Mouse (Mus musculus): ENCODE results near the gene Hnrnpa1. TPM values are rescaled to one million over a fixed set of nuclear protein-coding genes. Genes with fewer than 3 reads are reported as not detected.
A peak's percentile ranks its signal among the peaks of the same experiment; 100 is the strongest.

Hnrnpa1 gene
- polyA plus RNA-seq, 1 experiment from 2014 or later: 635 TPM

DNA sequence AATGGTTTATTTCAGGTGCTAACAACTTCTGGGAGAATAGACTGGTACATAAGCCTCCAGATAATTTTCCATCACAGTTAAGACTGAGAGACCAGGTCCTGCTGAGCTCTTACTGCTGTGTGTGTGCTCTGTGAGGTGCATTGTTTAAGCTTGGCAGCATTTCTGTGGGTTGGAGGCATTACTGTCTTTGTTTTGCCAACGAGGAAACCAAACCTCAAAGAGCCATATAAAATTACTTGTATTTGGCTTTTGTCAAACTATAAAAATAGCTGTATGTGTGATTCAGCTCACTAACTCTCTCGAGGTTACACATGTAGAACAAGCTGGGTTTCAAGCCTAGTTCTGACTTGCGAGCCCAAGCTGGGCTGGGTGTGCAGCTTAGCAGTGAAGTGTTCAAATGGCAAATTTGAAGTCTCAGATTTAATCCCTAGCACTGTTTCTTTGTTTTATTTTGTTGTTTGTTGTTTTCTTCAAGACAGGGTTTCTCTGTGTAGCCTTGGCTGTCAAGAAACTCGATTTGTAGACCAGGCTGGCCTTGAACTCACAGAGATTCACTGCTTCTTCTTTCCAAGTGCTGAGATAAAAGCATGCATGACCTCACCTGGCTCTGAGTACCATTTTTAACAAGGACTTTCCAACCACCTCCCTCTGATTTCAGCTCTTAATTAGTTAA, 52.6 kb downstream of the Hnrnpa1 start:
- Histone ChIP-seq H3K27me3 (ENCODE audit: control insufficient read depth, insufficient read depth, low read length) (no peaks in the 10 kb centered on the region), H3K27ac (ENCODE audit: low read depth, low read length) (no peak overlapping the region; the same call in 1 of the 2 replicates), H3K9me3 (ENCODE audit: control insufficient read depth, low read length) (no peaks in the 10 kb centered on the region), H3K4me3 (ENCODE audit: low read depth, low read length) (no peak overlapping the region), H3K4me1 (ENCODE audit: control insufficient read depth, insufficient read depth, low read length) (peaks cover 52% of the 10 kb centered on the region), H3K36me3 (ENCODE audit: control insufficient read depth, insufficient read depth, low read length) (no peaks in the 10 kb centered on the region), H3K9ac (replicated peaks; ENCODE audit: low read depth, low read length) (no peak overlapping the region), H3K4me2 (ENCODE audit: low read depth, low read length) (no peak overlapping the region)
- WGBS: 80% methylated on average over 4 of the region's 4 CpGs
- no peak for ATAC-seq (ENCODE audit: low read depth)

DNA sequence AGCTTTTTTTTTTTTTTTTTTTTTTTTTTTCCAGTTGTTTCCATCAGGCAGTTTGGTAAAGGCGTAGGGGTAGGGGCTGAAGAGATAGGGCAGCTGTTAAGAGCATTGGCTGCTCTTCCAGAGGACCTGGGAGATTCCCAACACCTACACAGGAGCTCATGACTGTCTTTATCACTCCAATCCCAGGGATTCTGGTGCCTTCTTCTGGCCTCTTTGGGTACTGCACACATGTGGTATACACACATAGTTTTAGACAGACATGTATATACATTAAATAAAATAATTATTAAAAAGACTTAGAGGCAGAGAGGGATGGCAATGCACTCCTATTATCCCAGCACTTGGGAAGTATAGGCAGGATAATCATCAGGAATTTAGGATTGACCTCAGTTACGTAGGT, 53.1 kb downstream of the Hnrnpa1 start:
- 98% methylated on average over 2 of the region's 2 CpGs for WGBS
- no peaks in the 10 kb centered on the region for H3K36me3 ChIP-seq (ENCODE audit: control insufficient read depth, insufficient read depth, low read length)
- no peaks in the 10 kb centered on the region for H3K9me3 ChIP-seq (ENCODE audit: control insufficient read depth, low read length)
- no peak overlapping the region for H3K27ac ChIP-seq (ENCODE audit: low read depth, low read length)
- H3K4me3 ChIP-seq (ENCODE audit: low read depth, low read length): no peak overlapping the region
- no peak for ATAC-seq (ENCODE audit: low read depth)
- peaks cover 58% of the 10 kb centered on the region for H3K4me1 ChIP-seq (ENCODE audit: control insufficient read depth, insufficient read depth, low read length)
- H3K27me3 ChIP-seq (ENCODE audit: control insufficient read depth, insufficient read depth, low read length): no peaks in the 10 kb centered on the region
- H3K4me2 ChIP-seq (ENCODE audit: low read depth, low read length): no peak overlapping the region
- H3K9ac ChIP-seq (replicated peaks; ENCODE audit: low read depth, low read length): no peak overlapping the region

DNA sequence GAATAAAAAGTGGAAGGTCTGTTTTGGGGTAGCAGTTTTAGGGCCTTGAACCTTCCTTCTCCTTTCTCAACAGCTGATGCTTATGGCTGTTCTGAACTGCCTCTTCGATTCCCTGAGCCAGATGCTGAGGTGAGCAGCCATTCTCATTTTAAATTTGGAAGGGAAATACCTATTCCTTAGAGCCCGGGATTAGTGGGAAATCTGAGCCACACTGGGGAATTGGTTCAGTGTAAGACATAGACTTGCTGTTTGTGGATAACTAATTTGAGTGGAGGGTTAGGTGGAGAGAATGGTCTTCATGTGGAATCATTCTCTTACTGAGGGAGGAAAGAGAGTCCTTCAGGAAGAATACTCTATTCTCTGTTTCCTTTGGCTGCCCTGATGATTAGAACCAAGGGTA, 54.4 kb downstream of the Hnrnpa1 start:
- Histone ChIP-seq H3K36me3 (ENCODE audit: control insufficient read depth, insufficient read depth, low read length) (no peaks in the 10 kb centered on the region), H3K27me3 (ENCODE audit: control insufficient read depth, insufficient read depth, low read length) (no peaks in the 10 kb centered on the region), H3K4me2 (ENCODE audit: low read depth, low read length) (no peak overlapping the region), H3K27ac (ENCODE audit: low read depth, low read length) (no peak overlapping the region), H3K4me1 (ENCODE audit: control insufficient read depth, insufficient read depth, low read length) (peaks cover 60% of the 10 kb centered on the region), H3K9ac (replicated peaks; ENCODE audit: low read depth, low read length) (no peak overlapping the region), H3K4me3 (ENCODE audit: low read depth, low read length) (no peak overlapping the region), H3K9me3 (ENCODE audit: control insufficient read depth, low read length) (no peaks in the 10 kb centered on the region)
- no peak for ATAC-seq (ENCODE audit: low read depth)
- 82% methylated on average over 2 of the region's 2 CpGs for WGBS

DNA sequence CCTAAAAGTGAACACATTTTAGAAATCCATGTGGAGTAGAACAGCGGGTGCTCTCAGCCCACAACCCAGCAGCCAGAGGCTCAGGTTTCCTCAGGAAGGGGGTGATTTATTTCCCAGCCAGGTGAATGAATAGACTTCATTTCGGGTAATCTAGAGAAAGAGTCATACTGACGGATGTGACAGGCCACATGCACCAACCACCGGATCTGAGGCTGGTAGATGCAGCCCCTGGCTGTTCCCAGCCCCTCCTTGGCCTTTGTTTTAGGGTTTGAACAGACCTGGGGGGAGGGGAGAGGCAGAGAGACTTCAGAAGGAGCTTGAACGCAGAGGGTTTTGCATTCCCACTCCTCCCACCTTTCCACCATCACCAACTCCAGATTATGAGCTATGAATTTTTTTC, 55.6 kb downstream of the Hnrnpa1 start:
- 7% methylated on average over 5 of the region's 5 CpGs for WGBS
- no peak overlapping the region for H3K4me2 ChIP-seq (ENCODE audit: low read depth, low read length)
- H3K27me3 ChIP-seq (ENCODE audit: control insufficient read depth, insufficient read depth, low read length): no peaks in the 10 kb centered on the region
- no peak overlapping the region for H3K9ac ChIP-seq (replicated peaks; ENCODE audit: low read depth, low read length)
- H3K4me3 ChIP-seq (ENCODE audit: low read depth, low read length): no peak overlapping the region
- H3K9me3 ChIP-seq (ENCODE audit: control insufficient read depth, low read length): no peaks in the 10 kb centered on the region
- no peak for ATAC-seq (ENCODE audit: low read depth)
- peak overlapping the region; percentile 100 for H3K27ac ChIP-seq (ENCODE audit: low read depth, low read length)
- H3K36me3 ChIP-seq (ENCODE audit: control insufficient read depth, insufficient read depth, low read length): no peaks in the 10 kb centered on the region
- H3K4me1 ChIP-seq (ENCODE audit: control insufficient read depth, insufficient read depth, low read length): peaks cover 61% of the 10 kb centered on the region

MicroRNAs within 50 kb of the gene (microRNA counts, 519-probe panel; counts per million panel counts)
- microRNA mmu-miR-148b: 4,897 counts per million, percentile 68 among the panel's probes with 10 or more counts

Small RNAs within 50 kb of the gene (microRNA-seq; reads per million reads assigned to microRNA genes)
- gene Mir148b: 310 reads per million, percentile 62 among the genes with 10 or more reads in this experiment

Other genes with a start within 250 kb of the Hnrnpa1 start
- gene Hoxc8, start 249.8 kb upstream of the Hnrnpa1 start, polyA plus RNA-seq (2014; fragmentation: Nextera tagmentation; extraction: Ambion mirVana): 50.1 and 136 TPM in 2 replicates
- gene Hoxc6, start 242.2 kb upstream of the Hnrnpa1 start, polyA plus RNA-seq (2014; fragmentation: Nextera tagmentation; extraction: Ambion mirVana): 23.0 and 38.7 TPM in 2 replicates
- 19.0 and 24.0 TPM in 2 replicates for gene Hoxc4, start 221.5 kb upstream of the Hnrnpa1 start, polyA plus RNA-seq (2014; fragmentation: Nextera tagmentation; extraction: Ambion mirVana)
- 19.2 and 28.0 TPM in 2 replicates for gene Smug1, start 73.3 kb upstream of the Hnrnpa1 start, polyA plus RNA-seq (2014; fragmentation: Nextera tagmentation; extraction: Ambion mirVana)
- gene Cbx5, start 616 bp upstream of the Hnrnpa1 start, polyA plus RNA-seq (2014; fragmentation: Nextera tagmentation; extraction: Ambion mirVana): 132 and 143 TPM in 2 replicates
- 1.9 and 2.0 TPM in 2 replicates for gene Nfe2, start 18.0 kb downstream of the Hnrnpa1 start, polyA plus RNA-seq (2014; fragmentation: Nextera tagmentation; extraction: Ambion mirVana)
- 195 and 216 TPM in 2 replicates for gene Copz1, start 32.3 kb downstream of the Hnrnpa1 start, polyA plus RNA-seq (2014; fragmentation: Nextera tagmentation; extraction: Ambion mirVana)
- gene Gpr84, start 70.2 kb downstream of the Hnrnpa1 start, polyA plus RNA-seq (2014; fragmentation: Nextera tagmentation; extraction: Ambion mirVana): 0.35 and 0.40 TPM in 2 replicates
- gene Zfp385a, start 99.7 kb downstream of the Hnrnpa1 start, polyA plus RNA-seq (2014; fragmentation: Nextera tagmentation; extraction: Ambion mirVana): 19.2 and 20.7 TPM in 2 replicates
- gene Itga5, start 126.3 kb downstream of the Hnrnpa1 start, polyA plus RNA-seq (2014; fragmentation: Nextera tagmentation; extraction: Ambion mirVana): 3.8 and 7.4 TPM in 2 replicates
- gene Gtsf1, start 190.0 kb downstream of the Hnrnpa1 start, polyA plus RNA-seq (2014; fragmentation: Nextera tagmentation; extraction: Ambion mirVana): not detected in 2 replicates
- gene Gtsf2, start 208.0 kb downstream of the Hnrnpa1 start, polyA plus RNA-seq (2014; fragmentation: Nextera tagmentation; extraction: Ambion mirVana): not detected in 2 replicates
- gene Nckap1l, start 213.4 kb downstream of the Hnrnpa1 start, polyA plus RNA-seq (2014; fragmentation: Nextera tagmentation; extraction: Ambion mirVana): 1.5 and 2.0 TPM in 2 replicates